Mouse (Mus musculus) cerebellum, postnatal 10 days (tissue): ENCODE data around the gene Hivep3.

Experiments
- DNase-seq, 2 experiments: peaks; one replicate each; pipeline ENCODE4 v3.0.0; 2021; ENCODE audit warnings: mixed read lengths in 2 of 2

Hivep3 gene

GRCm38 (mm10) chr4:120023221-120023840, 289.7 kb downstream of the Hivep3 start:
- no peak for DNase-seq

- peak; percentile 60 to 74 for DNase-seq
Measured at GRCm38 (mm10) chr4:120024071-120024470, 290.5 kb downstream of the Hivep3 start.

DNA sequence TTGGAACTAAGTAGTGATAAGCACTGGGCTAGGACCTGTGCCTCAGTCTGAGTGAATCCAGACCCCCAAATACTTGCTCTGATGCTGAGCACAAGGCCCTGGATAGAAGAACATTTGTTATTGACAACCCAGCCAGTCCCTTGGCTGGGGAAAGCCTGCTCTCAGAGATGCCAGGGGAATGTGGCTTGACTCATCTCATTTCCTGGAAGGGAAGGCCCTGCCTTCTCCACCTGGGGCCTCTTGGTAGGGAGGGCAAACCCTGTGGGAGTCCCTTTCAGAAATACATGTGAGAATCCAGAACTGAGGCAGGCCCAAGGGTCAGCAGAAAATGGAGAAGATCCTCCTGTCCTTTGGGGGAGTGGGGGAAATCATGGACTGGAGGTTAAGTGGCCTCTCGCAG, 294.1 kb downstream of the Hivep3 start:
- DNase-seq: no peak

GRCm38 (mm10) chr4:120029937-120030336, 296.4 kb downstream of the Hivep3 start:
- no peak for DNase-seq

DNA sequence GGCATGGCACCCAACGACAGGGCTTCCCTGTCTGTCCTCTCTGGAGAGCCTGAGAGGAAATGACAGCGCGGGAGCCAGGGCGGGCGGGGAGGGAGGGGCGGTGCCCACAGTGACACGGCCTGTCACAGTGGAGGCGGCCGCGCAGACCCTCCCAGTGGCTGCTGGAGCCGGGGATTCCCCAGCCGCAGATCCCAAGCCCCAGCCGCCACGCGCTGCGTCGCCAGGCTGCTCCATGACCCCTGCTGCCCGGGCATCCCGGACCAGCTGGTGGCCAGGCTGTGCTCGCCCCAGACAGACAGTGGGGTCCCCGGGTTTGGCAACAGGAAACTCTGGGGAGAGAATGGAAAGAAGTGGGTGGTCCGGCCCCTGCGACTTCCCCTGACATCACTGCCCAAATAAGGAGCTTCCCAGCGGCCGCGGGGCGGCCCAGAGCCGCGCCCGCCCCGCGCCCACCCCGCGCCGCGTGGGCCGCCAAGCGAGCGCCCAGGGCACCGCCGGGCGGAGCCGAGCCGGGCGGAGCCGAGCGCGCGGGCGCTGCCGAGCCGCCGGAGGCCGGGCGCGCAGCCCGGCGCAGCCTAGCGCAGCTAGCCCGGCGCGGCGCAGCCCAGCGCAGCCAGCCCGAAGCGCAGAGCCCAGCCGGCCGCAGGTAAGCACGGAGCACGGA, 298.9 kb downstream of the Hivep3 start:
- peak; percentile 63 to 73 for DNase-seq

DNA sequence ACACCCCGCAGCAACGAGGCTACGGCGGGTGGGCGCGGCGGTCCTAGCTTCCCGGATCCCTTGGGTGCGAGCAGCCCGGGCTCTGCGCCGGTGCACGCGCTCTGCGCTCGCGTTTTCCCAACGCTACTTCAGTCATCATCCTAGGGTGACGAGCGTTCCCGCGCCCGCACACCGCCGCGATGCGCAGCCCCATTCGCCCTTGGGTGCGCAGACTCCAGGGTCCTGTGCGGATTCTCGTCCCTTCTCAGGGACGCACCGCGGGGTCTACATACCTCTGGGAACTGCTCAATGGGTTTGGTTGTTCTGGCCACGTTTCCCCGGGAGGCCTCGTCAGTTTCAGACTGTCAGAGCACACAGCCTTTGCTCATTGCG, 299.4 kb downstream of the Hivep3 start:
- peak in 1 of 2 experiments; percentile 56 for DNase-seq

- DNase-seq: no peak
Measured at GRCm38 (mm10) chr4:120036294-120036693, 302.7 kb downstream of the Hivep3 start.

DNA sequence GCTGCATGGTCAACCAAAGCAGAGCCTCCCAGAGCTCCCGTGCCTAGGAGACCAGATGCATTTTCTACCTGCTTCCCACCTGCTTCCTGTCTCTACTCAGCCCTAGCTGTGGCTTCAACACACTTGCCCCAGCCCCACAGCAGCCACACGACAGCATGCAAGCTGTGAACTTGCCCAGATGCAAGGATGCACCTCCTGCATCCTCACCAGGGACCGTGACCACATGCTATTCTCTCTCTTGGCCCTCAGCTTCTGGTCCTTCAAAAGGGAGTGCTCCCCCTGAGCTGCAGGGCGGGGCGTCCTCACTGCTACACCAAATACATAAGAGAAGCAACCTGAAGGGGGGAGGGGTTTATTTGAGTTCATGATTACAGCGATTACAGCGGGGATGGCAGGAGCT, 303.4 kb downstream of the Hivep3 start:
- no peak for DNase-seq

DNA sequence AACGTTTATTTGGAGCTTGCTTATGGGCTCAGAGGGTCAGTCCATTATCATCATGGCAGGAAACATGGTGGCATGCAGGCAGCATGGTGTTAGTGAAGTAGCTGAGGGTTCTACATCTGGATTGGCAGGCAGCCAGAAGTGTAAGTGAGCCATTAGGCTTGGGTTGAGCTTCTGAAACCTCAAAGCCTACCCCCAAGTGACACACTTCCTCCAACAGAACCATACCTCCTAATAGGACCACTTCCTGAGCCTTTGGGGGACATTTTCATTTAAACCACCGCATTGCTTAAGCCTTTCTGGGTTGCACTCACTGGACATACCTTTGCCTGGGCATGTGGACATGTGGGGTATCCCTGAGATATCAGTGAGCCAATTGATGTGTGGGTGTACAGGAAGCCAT, 307.9 kb downstream of the Hivep3 start:
- DNase-seq: no peak

DNA sequence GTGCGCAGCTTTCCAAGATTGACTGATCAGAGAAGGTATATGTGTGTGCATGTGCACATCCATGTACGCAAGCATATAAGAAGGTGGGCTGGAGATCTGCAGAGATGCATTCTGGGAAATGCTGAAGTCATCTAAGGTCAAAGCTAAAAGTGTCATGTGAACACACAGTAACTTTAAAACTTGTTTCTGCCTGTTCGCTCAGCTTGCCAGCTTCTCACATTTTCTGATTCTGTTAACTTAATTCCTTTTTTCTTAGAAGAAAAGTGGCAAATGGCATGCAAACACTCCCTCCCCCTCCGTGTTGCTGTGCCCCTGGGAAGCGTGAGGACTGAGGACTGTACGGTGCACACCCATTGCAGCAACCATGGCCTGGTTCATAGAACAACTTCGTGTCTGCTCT, 308.9 kb downstream of the Hivep3 start:
- DNase-seq: no peak

DNA sequence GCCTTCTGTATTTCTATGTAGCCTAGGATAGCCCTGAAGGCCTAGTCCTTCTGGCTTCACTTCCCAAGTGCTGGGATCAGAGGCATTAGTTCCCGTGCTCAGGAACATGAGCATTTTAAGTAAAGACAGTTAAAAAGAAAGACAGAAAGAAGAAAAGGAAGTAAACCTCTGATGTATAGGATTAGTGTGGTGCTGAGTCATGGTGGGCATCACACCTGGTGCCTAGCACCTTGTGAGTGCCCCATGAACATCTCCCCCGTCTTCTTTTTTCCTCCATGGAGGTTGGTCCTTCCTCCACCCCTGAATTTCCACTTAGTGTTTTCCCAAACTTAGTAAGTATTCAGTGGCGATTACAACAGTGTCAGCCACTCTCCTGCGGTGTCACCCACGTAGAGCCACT, 311.0 kb downstream of the Hivep3 start:
- no peak for DNase-seq

GRCm38 (mm10) chr4:120045131-120045537, 311.6 kb downstream of the Hivep3 start:
- peak; percentile 42 to 50 for DNase-seq

DNA sequence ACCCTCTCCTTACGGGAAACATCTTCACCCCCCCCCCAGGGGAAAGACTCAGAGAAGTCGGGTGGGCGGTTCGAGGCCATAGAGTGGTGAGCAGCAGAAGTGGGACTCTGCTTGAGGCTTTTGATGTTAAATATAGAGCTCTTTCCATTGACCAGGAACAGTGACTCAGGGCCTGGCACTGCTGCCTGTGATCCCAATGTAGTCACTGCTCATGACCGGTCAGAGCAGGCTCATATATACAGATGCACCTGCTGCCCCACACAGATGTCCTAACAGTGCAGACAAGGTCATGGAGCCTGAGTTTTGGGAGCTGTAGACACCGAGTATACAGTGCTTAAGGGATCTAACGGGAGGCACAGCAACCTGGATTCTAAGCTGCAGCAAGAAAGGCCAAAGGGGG, 312.3 kb downstream of the Hivep3 start:
- no peak for DNase-seq

DNA sequence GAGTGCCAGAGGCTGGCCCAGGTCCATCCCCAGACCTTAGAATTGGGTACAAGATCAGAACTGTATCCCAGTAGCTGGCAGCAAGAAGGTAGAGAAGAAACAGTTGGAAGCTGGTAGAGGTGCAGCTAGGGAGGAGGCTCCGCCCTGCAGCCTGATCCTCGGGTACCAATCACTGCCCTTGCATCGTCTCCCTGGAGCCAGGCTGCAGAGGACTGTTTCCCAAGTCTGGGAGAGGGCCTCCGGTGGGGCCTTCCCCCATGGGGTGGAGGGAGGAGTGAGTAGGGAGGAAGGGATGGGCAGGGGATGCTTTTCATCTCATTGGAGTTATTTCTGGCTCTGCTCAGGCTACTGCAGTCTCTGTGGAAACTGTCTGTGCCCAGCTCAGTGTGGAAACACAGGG, 313.5 kb downstream of the Hivep3 start:
- DNase-seq: no peak

DNA sequence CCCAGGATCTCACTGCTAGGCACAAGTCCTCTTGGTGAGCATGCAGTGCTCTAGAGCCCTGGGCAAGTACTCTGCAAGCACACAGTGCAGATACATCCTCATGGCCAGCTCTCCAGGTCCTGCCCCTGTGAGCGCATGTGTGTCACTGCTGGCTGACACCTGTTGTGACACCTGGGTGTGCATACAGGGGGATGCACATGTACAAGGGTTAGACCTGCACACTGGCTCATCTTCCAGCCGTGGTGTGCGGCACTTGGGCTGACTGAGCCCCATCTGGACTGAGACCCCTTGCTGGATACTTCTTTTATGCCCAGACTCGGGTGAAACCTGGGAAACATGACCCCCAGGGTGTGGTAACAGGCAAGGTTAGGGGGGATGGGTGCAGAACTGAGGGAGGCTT, 314.7 kb downstream of the Hivep3 start:
- DNase-seq: no peak

DNA sequence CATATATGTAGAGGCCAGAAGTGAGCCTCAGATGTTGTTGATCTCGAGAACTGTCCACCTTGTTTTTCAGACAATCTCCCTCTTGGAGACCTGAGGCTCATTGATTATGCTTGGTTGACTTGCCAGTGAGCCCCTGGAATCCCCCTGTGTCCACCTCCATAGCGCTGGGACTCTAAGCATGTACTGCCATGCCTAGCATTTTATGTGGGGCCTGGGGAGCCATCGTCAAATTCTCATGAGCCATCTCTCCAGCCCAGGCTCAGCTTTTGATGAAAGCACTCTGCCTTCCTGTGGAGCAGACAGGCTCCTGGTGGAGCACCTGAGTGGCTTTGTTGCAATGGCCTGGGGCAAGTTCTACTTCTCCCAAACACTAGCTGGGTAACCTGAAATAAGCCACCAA, 316.3 kb downstream of the Hivep3 start:
- DNase-seq: no peak

DNA sequence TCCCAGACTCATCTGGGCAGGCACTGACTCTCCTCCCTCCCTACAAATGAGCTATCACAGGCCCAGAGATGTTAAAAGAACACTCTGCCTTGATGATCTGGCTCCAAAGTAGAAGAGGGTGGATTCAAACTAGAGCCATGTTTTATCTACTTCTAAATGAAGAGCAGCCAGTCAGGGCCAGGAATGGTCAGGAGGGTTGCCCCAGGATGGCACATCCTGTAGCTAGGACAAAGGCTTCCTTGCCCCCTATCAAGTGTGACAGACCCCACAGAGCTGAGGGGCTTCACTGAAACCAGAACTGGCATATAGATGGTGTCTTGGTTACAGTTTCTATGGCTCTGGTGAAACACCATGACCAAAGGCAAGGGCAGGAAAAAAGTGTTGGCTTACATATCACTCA, 318.9 kb downstream of the Hivep3 start:
- DNase-seq: no peak

DNA sequence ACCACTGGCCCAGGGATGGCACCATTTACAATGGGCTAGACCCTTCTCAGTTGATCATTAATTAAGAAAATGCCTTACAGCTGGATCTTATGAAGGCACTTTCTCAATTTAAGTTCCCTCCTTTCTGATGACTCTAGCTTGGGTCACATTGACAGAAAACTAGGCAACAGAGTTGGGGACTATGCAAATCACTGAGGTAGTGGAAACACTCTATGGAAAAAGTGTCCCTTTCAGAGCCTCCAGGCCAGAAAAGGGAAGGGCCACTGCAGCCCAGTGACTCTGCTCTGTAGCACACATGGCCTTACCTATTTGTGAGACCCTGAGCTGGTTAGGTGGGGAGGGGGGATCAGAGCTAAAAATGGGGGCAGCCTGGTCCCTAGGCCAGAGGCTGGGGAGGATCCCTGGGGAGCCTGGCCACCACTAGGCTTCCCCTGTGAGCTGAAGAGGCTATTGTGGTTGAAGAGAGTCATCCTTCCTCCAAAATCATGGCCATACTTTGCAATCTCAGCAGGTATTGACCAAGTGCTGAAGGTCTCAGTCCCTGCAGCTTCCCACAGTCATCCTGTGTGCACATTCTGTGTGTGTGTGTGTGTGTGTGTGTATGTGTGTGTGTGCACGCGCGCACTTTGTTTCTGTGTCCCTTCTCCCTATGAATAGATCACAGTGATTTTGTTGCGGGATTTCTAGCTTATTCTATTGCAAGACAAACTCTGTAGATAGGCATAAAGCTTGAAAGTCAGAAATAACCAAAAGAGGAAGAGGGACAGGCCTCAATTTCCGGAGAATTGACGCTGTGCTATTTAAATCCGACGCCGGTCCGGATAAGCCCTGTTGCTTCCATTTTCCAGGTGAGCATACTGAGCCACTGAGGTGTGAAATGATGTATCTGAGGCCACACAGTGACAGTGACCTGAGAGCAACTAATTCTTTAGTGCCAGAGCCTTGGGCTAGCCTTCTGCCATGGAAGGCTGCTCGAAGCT, 319.7 kb downstream of the Hivep3 start:
- no peak for DNase-seq

DNA sequence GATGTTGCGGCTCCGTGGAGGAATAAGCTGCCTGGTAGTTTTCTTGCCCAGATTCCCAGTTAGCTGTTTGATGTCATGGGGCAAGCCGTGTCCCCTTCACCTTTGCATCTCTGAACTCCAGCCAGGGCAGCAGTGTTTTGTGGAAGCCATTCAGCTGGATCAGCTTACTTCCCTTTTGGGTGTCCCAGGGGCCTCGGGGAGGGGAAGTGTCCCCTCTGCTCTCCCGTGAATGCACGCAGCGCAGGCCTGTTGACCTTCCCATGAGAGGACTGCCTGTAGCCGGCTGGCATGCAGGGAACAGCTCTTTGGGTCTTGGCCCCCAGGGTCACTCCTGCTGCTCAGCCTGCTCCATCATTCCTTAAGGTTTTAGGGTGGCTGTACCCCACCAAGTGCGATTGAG, 320.6 kb downstream of the Hivep3 start:
- no peak for DNase-seq

- DNase-seq: no peak
Measured at GRCm38 (mm10) chr4:120056451-120056850, 322.9 kb downstream of the Hivep3 start.

DNA sequence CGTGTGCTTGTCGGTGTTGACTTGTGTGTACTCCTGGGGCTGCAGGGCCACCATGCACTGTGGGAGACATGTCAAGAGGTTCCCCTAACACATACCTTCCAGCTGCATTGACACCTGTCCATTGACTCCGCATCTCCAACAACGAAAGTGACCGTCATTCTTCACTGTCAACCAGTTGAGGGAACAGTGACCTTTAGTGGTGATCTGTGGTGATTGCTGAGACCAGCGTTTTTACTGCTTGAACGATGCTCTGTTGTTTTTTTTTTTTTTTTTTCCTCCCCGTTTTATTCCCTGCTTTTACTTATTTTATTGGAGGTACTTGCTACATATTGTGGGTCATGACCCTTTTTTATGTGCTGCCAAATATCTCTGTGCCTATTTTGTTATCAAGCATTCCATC, 323.9 kb downstream of the Hivep3 start:
- DNase-seq: no peak

GRCm38 (mm10) chr4:120058157-120058556, 324.6 kb downstream of the Hivep3 start:
- no peak for DNase-seq

GRCm38 (mm10) chr4:120058794-120059193, 325.2 kb downstream of the Hivep3 start:
- peak in 1 of 2 experiments; percentile 38 for DNase-seq

GRCm38 (mm10) chr4:120061727-120062126, 328.1 kb downstream of the Hivep3 start:
- no peak for DNase-seq
